In genomic region chr13:103985510-103986278, GRCm38 (mm10) we compare ENCODE assay signal across 10 mouse cellular contexts.
A peak's percentile ranks its signal among the peaks of the same experiment; 100 is the strongest.
DNase-seq lines count a peak whose midpoint lies in the region; ATAC-seq and TF ChIP-seq lines count a peak whose summit lies in the region.
"Had no signal": no experiment of that assay in that cellular context is flagged by ENCODE, and none has a peak within 500 bp of the region (broad histone marks: within the 10 kb centered on the region; RNA-seq: fewer than 3 reads in every experiment).

No protein-coding gene starts in this region.

- H3K36me3 ChIP-seq in heart, postnatal 0 days (replicated peaks; ENCODE audit: control insufficient read depth, insufficient read depth, low read length) = no peaks in the 10 kb centered on the region
- H3K36me3 ChIP-seq in heart, adult 2 months (ENCODE audit: control insufficient read depth, insufficient read depth, low read length) = no peaks in the 10 kb centered on the region
- no peaks in the 10 kb centered on the region for H3K36me3 ChIP-seq in embryonic facial prominence, embryonic 15.5 days
- H3K36me3 ChIP-seq: liver, embryonic 15.5 days had no signal

- no peak overlapping the region for H3K4me2 ChIP-seq in heart, postnatal 0 days (ENCODE audit: low read depth, low read length)
- peak overlapping the region; percentile 23 for H3K4me2 ChIP-seq in embryonic facial prominence, embryonic 15.5 days (replicated peaks)
- H3K4me2 ChIP-seq: liver, embryonic 15.5 days had no signal

- TF ChIP-seq CTCF in heart, postnatal 0 days (IDR thresholded peaks at IDR 0.05; ENCODE audit: low read depth) = no peak
- TF ChIP-seq CTCF in heart, adult 2 months (IDR thresholded peaks at IDR 0.05) = no peak

- no peak for TF ChIP-seq POLR2A in heart, adult 2 months (IDR thresholded peaks at IDR 0.05; ENCODE audit: insufficient read depth, low read depth, low read length)

- WGBS in heart, postnatal 0 days = 74% methylated on average over 20 of the region's 20 CpGs
- WGBS in heart, adult 2 months = 73% methylated on average over 20 of the region's 20 CpGs
- 41% methylated on average over 20 of the region's 20 CpGs for WGBS in embryonic facial prominence, embryonic 15.5 days

- no peak overlapping the region for H3K4me3 ChIP-seq in heart, postnatal 0 days (ENCODE audit: low read depth, low read length)
- no peak overlapping the region for H3K4me3 ChIP-seq in heart, adult 2 months
- H3K4me3 ChIP-seq in embryonic facial prominence, embryonic 15.5 days (replicated peaks) = no peak overlapping the region
- H3K4me3 ChIP-seq: liver, embryonic 15.5 days had no signal

- H3K79me2 ChIP-seq in heart, adult 2 months (replicated peaks; ENCODE audit: control insufficient read depth, insufficient read depth, low read length) = no peaks in the 10 kb centered on the region

- no peak for ATAC-seq in heart, postnatal 0 days (ENCODE audit: insufficient read depth, low read depth)
- peak; percentile 81 for ATAC-seq in embryonic facial prominence, embryonic 15.5 days (ENCODE audit: insufficient number of reproducible peaks, low FRiP score, low TSS enrichment, low read depth)
- ATAC-seq in erythroblast, adult 5-6 weeks (replicated peaks; ENCODE audit: low FRiP score, poor library complexity, severe bottlenecking) = no peak

- H3K9ac ChIP-seq in heart, postnatal 0 days (replicated peaks; ENCODE audit: low read depth, low read length) = no peak overlapping the region
- no peak overlapping the region for H3K9ac ChIP-seq in heart, adult 2 months (ENCODE audit: low read depth, low read length)
- no peak overlapping the region for H3K9ac ChIP-seq in embryonic facial prominence, embryonic 15.5 days
- H3K9ac ChIP-seq: liver, embryonic 15.5 days had no signal

- H3K4me1 ChIP-seq in heart, postnatal 0 days (ENCODE audit: control insufficient read depth, insufficient read depth) = no peaks in the 10 kb centered on the region
- H3K4me1 ChIP-seq in heart, adult 2 months (ENCODE audit: control insufficient read depth, insufficient read depth, low read length) = no peaks in the 10 kb centered on the region
- H3K4me1 ChIP-seq in embryonic facial prominence, embryonic 15.5 days = peaks cover 22% of the 10 kb centered on the region
- H3K4me1 ChIP-seq: liver, embryonic 15.5 days had no signal

- intact Hi-C loops in heart, adult 2 months (cut with DNase I) = no loop called here

- no peak for TF ChIP-seq EP300 in heart, postnatal 0 days (IDR thresholded peaks at IDR 0.05; ENCODE audit: low read depth)
- no peak for TF ChIP-seq EP300 in heart, adult 2 months (IDR thresholded peaks at IDR 0.05; ENCODE audit: insufficient read depth, low read depth, low read length)

- peak; percentile 6 for DNase-seq in heart, postnatal 0 days (ENCODE audit: low spot score)
- no peak for DNase-seq in heart, adult 2 months
- DNase-seq in adipocyte (ENCODE audit: low spot score) = peak; percentile 29
- DNase-seq in lung, postnatal 25 days (ENCODE audit: low spot score) = peak; percentile 64
- no peak for DNase-seq in spleen, postnatal 4 days (ENCODE audit: low spot score in 2 of 2)
- DNase-seq: embryo, embryonic 11 days; thymus, adult 18-20 months had no signal

- H3K27ac ChIP-seq in heart, postnatal 0 days (ENCODE audit: low read depth) = peak overlapping the region; percentile 22; the same call in 1 of the 2 replicates
- no peak overlapping the region for H3K27ac ChIP-seq in heart, adult 2 months
- H3K27ac ChIP-seq in embryonic facial prominence, embryonic 15.5 days (replicated peaks) = peak overlapping the region; percentile 93
- H3K27ac ChIP-seq: liver, embryonic 15.5 days had no signal

- no peaks in the 10 kb centered on the region for H3K27me3 ChIP-seq in heart, postnatal 0 days (ENCODE audit: control insufficient read depth, insufficient read depth, low read length)
- no peaks in the 10 kb centered on the region for H3K27me3 ChIP-seq in heart, adult 2 months (ENCODE audit: control insufficient read depth, insufficient read depth, low read length)
- H3K27me3 ChIP-seq in embryonic facial prominence, embryonic 15.5 days = no peaks in the 10 kb centered on the region
- H3K27me3 ChIP-seq: liver, embryonic 15.5 days had no signal

- H3K9me3 ChIP-seq in heart, postnatal 0 days (replicated peaks; ENCODE audit: control insufficient read depth, low read length) = peaks cover 5% of the 10 kb centered on the region; the same call in 1 of the 2 replicates
- H3K9me3 ChIP-seq in embryonic facial prominence, embryonic 15.5 days (replicated peaks) = no peaks in the 10 kb centered on the region
- H3K9me3 ChIP-seq: liver, embryonic 15.5 days had no signal

Comparison
In these comparisons a context has a peak if more than half of its experiments do, and no peak if none do; other contexts are left out.
1. DNase-seq: peak in heart, postnatal 0 days (single experiment), adipocyte (single experiment) and lung, postnatal 25 days (single experiment); none in heart, adult 2 months (0 of 2) and spleen, postnatal 4 days (0 of 2).